Mouse (Mus musculus) right cerebral cortex, adult 2 months (tissue): ENCODE measurements at regions not wholly inside any gene's neighbourhood (a gene's known extent, or its start where the extent isn't known, plus 50 kb on each side); places are given as distances from the start of the nearest gene placed in this dataset.
A peak's percentile ranks its signal among the peaks of the same experiment; 100 is the strongest.

ENCODE experiments used
- DNase-seq, 2 experiments: peaks; one replicate each; pipeline ENCODE4 v3.0.0; 2021 to 2022; ENCODE audit warnings: low spot score in 2 of 2

DNA sequence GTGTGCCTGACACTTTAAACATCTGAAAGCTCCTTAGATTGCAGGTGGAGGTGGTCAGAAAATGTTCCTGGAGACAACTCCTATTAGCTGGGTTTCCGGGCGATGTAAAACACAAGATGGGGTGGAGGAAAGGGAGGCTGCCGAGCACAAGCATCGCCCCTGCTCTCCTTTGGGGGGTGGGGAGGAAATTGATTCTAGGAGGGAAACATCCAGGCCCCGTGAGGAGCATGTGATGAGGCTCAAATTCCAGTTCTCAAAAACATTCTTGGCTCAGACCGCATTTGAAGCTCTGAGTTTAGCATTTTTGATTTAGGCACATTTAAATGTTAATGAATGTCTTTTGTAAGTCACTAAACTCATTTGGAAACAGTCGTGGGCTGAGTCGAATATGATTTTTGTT lies 105.5 kb downstream of the Rpl14 start:
- no peak for DNase-seq

DNA sequence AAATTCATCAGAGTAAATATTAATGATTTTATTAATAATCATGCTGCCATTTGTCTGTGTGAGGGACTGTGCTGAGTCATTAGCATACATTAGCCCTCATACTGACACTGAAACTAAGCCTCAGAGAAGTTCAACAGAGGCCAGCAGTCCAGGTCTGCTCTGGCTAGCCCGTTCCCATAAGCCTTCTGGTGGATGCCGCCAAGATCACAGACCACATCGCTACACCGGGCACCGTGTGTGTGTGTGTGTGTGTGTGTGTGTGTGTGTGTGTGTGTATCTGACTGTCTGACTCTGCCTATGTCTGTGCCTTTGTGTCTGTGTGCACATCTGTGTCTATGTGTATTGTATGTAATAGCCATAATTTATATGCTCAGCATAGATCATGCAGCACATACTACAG lies 106.0 kb downstream of the Rpl14 start:
- no peak for DNase-seq

DNA sequence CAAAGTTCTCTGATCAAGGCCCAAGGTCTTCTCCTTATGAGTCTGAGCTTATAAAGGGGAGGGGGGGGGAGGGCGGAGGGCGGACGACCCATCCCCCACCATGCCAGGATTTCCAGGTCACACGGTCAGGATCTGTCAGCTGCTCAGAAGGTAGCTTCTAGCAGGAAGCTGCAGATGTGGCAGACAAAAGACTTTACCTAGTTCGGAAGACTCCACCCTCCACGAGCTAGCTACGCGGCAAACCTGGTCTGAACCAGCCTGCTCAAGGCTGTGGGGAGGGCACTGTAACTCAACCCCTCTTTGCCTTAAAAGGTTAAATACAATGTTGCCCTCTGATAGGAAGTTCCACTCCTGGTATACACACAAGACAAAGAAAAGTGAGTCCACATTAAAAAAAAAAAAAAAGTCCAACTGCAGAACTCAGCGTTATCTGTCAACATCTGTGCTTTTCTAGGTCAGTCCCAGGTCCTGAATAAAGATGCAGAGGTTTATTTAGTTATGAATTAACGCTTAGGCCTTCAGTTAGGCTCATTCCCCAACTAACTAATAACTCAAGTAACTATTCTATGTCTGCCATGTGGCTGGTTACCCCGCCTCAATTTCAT lies 108.7 kb downstream of the Rpl14 start:
- DNase-seq, result no peak

GRCm38 (mm10) chr9:120681404-120681803 lies 110.2 kb downstream of the Rpl14 start:
- no peak for DNase-seq

GRCm38 (mm10) chr9:120685961-120686360 lies 114.7 kb downstream of the Rpl14 start:
- DNase-seq, result no peak

DNA sequence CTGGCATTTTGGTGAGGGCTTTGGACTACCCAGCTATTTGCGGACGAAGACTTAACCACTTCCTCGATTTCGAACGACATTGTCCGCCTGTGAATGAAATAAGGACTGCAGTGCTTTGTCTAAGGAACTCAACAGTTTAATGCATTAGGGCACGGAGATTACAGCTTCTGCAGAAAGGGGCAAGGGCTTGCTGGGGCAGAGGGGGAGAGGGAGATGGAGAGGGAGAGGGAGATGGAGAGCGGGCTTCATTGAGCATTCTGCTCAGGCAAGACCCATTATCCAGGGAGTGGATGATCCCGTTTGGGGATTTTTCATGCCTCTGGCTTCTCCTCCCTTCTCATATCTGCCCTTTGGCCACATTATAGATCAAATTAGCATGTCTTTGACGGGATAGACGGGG lies 117.8 kb downstream of the Rpl14 start:
- no peak for DNase-seq

DNA sequence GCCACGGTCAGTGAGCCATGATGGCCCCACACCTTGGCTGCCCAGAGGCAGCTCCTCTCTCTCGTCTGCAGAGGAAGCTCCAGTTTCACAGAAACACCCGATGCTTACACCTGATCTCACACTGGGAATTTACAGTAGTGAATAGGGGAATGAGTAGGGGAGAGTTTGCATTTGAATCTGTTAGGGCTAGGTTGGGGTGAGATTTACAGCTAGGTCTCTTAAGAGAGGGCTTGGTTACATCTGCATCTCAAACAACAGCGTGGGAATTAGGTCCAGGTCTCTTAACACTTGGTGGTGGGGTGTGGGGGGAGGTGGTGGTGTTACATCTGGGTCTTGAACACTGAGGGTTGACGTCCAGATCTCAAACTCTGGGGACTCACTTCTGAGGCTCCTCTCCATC lies 119.3 kb downstream of the Rpl14 start:
- no peak for DNase-seq

- DNase-seq, result peak; percentile 54 to 62
Observed at GRCm38 (mm10) chr9:120690961-120691941, 120.0 kb downstream of the Rpl14 start.

- DNase-seq, result peak in 1 of 2 experiments; percentile 62
Observed at GRCm38 (mm10) chr9:120691971-120692401, 120.7 kb downstream of the Rpl14 start.

DNA sequence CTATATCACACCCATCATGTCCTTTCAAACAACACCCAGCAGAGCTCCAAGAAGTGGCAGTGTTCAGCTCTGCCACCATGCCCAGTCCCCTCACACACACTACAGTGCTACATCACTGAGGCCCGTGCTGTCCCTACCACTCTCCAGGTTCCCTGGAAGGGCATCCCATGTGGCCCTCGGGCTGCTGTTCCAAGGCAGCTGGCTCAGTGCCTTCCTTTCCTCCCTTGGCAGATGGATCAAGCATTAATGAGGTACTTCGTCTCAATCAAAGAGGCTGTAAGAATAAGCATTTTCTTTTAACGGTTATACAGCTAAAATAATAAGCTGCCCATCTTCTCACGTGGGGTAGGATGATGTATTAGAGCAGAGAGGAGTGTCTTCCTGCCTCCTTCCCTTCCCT lies 123.2 kb downstream of the Rpl14 start:
- no peak for DNase-seq

GRCm38 (mm10) chr9:120695966-120696365 lies 124.7 kb downstream of the Rpl14 start:
- no peak for DNase-seq

DNA sequence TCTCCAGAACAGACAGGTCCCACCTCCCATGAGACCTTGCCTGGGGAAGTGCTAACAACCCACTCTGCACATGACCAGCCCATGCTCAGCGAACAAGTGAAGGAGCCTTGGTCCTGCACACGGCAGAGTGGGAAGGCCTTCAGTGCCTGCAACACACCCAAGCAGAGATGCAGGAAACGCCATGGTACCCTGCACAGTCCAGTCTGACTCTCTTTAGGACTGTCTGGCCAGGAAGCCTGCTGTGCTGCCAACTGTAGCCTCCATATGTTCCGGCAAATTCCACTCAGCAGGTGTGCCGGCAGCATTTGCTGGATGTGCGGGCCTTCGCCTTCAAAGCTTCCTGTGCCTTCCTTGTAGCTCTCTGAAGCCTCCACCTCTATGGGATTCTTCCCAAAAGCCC lies 126.5 kb downstream of the Rpl14 start:
- DNase-seq, result peak in 1 of 2 experiments; percentile 15

DNA sequence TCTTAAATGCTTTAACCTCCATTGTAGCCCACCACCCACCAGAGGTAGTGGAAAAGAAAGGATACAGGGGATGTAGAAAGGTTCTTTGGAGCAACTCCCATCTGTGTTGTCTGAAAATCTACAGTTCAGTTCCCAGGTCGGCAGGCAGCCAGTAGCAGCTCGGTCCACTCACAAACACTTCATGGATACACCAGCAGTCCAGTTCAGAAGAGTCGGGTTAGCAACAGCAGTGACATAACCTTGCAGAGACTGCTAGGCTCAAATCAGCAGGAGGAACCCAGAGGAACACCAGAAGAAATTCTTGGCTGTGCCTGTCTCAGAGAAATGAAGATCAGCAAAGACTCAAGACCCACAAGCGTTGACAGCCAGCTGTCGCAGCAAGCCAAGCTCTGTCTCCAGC lies 128.5 kb downstream of the Rpl14 start:
- no peak for DNase-seq

- peak; percentile 50 to 61 for DNase-seq
Observed at GRCm38 (mm10) chr9:120702836-120703235, 131.6 kb downstream of the Rpl14 start.

DNA sequence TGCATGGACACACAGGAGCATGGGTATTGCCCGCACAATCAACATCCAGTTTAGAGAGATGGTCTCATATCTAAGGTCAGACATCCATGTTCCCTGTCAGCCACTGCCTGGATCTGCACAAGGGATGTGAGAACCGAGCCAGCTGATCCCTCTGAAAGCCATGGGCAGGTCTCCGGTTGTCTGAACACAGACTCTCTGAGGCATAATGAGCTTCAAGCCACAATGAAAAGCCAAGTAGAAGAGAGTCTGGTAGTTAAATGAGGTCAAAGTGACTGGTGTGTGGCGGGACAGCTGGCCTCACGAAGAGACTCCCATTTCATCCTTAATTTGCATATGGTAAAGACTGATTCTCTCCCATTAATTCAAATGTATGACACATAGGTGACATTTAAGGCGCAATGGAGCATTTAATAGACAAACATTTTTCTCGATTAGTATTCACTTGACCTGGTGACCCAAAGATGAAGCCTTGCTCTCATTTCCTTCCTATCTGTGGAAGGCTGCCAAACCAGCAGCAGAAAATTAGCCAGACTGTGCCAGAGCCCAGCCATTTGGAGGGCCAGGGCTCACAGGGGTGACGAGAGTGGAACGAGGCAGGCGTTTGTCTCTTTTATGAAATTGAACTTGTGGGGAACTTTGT lies 132.2 kb downstream of the Rpl14 start:
- DNase-seq, result peak in 1 of 2 experiments; percentile 12

DNA sequence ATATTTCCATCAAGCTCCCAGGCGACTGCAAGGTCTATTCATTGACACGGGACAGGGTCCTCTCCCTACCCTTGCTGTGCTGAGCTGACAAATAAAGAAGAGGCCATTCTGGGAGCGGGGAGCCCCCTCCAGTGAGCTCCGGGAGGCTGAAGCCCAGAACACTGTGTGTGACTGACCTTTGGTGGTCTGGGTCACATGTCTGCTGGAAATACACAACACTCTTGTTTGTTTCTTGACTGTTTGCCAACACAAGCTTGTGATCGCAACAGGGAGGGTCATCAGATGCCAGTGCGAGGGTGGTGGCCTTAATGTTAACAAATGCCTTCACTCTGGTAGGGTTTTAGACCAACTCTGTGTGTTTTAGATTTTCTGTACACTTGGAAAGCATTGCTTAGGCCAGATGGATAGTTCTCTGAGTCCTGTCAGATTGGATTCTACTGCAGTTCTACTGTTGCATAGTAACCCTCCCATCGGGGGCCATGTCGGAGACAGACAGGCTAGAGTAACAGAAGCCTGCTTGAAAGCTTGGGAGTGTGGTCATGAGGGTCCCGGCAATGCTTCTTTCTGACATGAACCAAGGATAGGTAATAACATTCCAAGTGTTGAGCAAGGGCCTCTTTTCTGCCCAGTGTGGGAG lies 135.4 kb downstream of the Rpl14 start:
- DNase-seq, result no peak

GRCm38 (mm10) chr9:120708507-120708906 lies 137.3 kb downstream of the Rpl14 start:
- DNase-seq, result no peak

DNA sequence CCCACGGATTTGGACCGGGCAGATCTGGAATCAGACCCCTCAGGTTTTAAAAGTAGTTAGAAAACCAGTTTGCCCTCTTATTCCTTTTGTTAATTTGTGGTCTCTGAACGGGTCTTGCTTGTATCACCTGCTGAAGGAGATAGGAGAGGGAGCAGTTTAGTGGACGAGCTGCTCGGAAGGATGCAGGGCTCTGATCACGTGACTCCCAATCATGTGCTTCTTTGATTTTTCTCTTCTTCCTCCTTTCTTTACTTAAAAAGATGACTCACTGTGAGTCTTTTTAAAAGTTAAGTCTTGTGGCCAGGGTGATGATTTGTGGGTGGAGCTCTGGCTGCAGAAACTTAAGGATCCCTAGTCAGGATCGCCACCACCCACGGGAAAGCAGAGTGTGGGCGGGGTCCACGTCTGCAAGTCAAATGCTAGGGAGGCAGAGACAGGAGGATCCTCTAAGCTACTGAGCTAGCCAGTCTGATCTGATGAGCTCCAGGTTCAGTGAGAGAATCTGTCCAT lies 138.0 kb downstream of the Rpl14 start:
- no peak for DNase-seq

DNA sequence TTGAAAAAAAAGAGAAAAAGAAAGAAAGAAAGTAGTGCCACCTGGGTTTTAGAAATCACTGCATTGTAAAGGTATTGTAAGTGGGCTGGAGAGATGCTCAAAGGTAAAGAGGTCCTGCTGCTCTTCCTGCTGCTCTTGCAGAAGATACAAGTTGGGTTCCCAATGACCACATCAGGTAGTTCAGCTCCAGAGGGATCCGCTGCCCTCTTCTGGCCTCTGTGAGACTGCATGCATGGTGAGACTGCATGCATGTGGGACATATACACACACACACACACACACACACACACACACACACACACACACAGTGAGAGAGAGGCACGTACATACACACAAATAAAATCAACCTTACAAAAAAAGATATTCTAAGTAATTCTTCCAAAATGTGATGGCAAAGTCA lies 141.7 kb downstream of the Rpl14 start:
- no peak for DNase-seq

DNA sequence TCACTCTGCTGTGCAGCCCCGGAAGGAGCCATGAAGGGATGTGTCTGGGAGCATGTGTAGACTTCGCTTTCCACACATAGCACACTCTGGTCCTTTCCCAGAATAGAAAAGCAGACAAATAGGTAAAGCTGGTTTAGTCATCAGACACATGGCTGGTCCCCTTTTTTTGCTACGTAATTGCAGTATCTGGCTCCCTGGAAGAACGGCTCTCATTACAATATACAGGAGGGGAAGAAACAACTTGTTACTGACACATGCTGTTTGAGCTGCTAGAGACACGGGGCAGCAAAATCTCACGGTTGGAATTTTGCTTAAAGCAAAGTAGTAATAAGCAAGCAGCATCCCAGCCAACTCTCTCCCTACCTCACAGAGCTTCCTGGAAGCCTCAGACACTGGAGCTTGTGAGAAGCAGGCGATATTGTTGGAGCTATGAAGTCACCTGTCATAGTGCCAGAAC lies 144.4 kb downstream of the Rpl14 start:
- DNase-seq, result peak; percentile 27 to 54

DNA sequence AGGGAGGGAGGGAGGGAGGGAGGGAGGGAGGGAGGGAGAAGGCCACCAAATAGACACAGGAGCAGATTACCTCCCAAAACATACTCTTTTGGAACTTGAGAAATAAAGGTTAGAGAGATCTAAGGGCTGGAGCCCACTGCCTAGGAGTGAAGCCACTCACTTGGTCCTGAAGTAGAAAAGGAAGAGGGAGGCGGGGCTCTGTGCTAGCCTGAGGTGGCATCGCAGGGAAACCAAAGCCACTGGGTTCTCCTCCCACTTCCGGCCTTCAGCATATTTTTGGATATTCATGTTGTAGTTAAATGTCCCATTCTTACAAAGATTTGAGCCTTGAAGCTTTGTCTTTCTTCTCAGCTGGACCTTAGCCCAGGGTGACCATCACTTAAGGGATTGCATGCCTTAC lies 147.6 kb downstream of the Rpl14 start:
- DNase-seq, result no peak
